In genomic region chr4:127353951-127354438, GRCm38 (mm10) we compare ENCODE assay signal across 19 mouse cellular contexts. TPM values are rescaled to one million over a fixed set of nuclear protein-coding genes. Genes with fewer than 3 reads are reported as not detected.
DNase-seq lines count a peak whose midpoint lies in the region; ATAC-seq and TF ChIP-seq lines count a peak whose summit lies in the region.
"Had no signal": no experiment of that assay in that cellular context is flagged by ENCODE, and none has a peak within 500 bp of the region (broad histone marks: within the 10 kb centered on the region; RNA-seq: fewer than 3 reads in every experiment).

Gene Gjb4 (minus strand): TSS chr4:127354081.

- no peaks in the 10 kb centered on the region for H3K36me3 ChIP-seq in heart, embryonic 10.5 days
- H3K36me3 ChIP-seq in kidney, postnatal 0 days (ENCODE audit: insufficient read depth, low read length) = no peaks in the 10 kb centered on the region
- H3K36me3 ChIP-seq: midbrain, embryonic 15.5 days had no signal

- TF ChIP-seq CTCF in kidney, postnatal 0 days (IDR thresholded peaks at IDR 0.05; ENCODE audit: low read depth) = no peak
- no peak for TF ChIP-seq CTCF in Patski (IDR thresholded peaks at IDR 0.05)

- no peak for DNase-seq in heart, embryonic 10.5 days (ENCODE audit: low spot score)
- DNase-seq in heart, postnatal 10 days = no peak
- DNase-seq in kidney, postnatal 0 days (ENCODE audit: low spot score) = no peak
- no peak for DNase-seq in kidney, adult 8-10 months
- peak; percentile 52 for DNase-seq in 3T3-L1 (ENCODE audit: low read depth, low spot score)
- no peak for DNase-seq in Patski (ENCODE audit: low read depth, low spot score)
- DNase-seq in spleen, postnatal 10 days (ENCODE audit: low spot score in 2 of 2) = no peak
- DNase-seq: cerebellum, adult 8-10 months; right cerebral cortex, postnatal 4 days; thymus, postnatal 25 days had no signal

- H3K9ac ChIP-seq in kidney, postnatal 0 days (ENCODE audit: low read depth, low read length) = peak within 1 kb of the TSS; percentile 5; the same call in 1 of the 2 replicates
- H3K9ac ChIP-seq: hindbrain, embryonic 14.5 days; midbrain, embryonic 15.5 days had no signal

- POLR2A ChIA-PET in Patski (lab: Charles Lee) = interaction anchor here (1.2 kb wide), 1 partner anchor 13 kb away, joined by 4 read pairs; no protein-coding TSS in a partner anchor

- no peak within 1 kb of the TSS for H3K4me2 ChIP-seq in kidney, postnatal 0 days (ENCODE audit: low read length)
- H3K4me2 ChIP-seq: hindbrain, embryonic 14.5 days; midbrain, embryonic 15.5 days had no signal

- in situ Hi-C loops in Patski (cut with MboI; ENCODE audit: low pct_unique_long_range_greater_than_20kb) = no loop called here

- H3K4me3 ChIP-seq in heart, embryonic 10.5 days = no peak within 1 kb of the TSS
- H3K4me3 ChIP-seq in kidney, postnatal 0 days (replicated peaks; ENCODE audit: low read depth, low read length) = no peak within 1 kb of the TSS
- H3K4me3 ChIP-seq: layer of hippocampus, adult 2 months; midbrain, embryonic 15.5 days had no signal

- H3K27me3 ChIP-seq in heart, embryonic 10.5 days (ENCODE audit: insufficient read depth, poor library complexity, severe bottlenecking) = peaks cover 19% of the 10 kb centered on the region; the same call in 1 of the 2 replicates
- H3K27me3 ChIP-seq in kidney, postnatal 0 days (ENCODE audit: insufficient read depth, low read length) = no peaks in the 10 kb centered on the region
- no peaks in the 10 kb centered on the region for H3K27me3 ChIP-seq in Patski

- peak within 1 kb of the TSS; percentile 30 for H3K27ac ChIP-seq in heart, embryonic 10.5 days
- H3K27ac ChIP-seq in kidney, postnatal 0 days = 0 out of 2 replicates have a peak within 1 kb of the TSS, but pooled peaks have one; percentile 15
- H3K27ac ChIP-seq: hindbrain, embryonic 14.5 days; layer of hippocampus, adult 2 months; midbrain, embryonic 15.5 days had no signal

- peaks cover 37% of the 10 kb centered on the region for H3K4me1 ChIP-seq in heart, embryonic 10.5 days
- no peaks in the 10 kb centered on the region for H3K4me1 ChIP-seq in kidney, postnatal 0 days (replicated peaks; ENCODE audit: insufficient read depth, low read length)

- ATAC-seq in kidney, postnatal 0 days (replicated peaks; ENCODE audit: low FRiP score, low read depth) = 0 out of 2 replicates have a peak, but pooled peaks have one; percentile 15
- peak; percentile 33 for ATAC-seq in Patski
- ATAC-seq: midbrain, embryonic 15.5 days had no signal

- WGBS in heart, embryonic 10.5 days = 60% methylated on average over 8 of the region's 8 CpGs
- WGBS in kidney, postnatal 0 days = 39% methylated on average over 8 of the region's 8 CpGs

- CTCF ChIA-PET in Patski (lab: Charles Lee) = interaction anchor here (1.1 to 1.6 kb wide), 2 partner anchors 10 to 15 kb away, joined by 3 to 7 read pairs; no protein-coding TSS in a partner anchor

- intact Hi-C loops in heart, postnatal 10 days (cut with DNase I) = no loop called here

- H3K9me3 ChIP-seq in heart, embryonic 10.5 days = no peaks in the 10 kb centered on the region
- H3K9me3 ChIP-seq in kidney, postnatal 0 days (replicated peaks; ENCODE audit: low read length) = no peaks in the 10 kb centered on the region
- H3K9me3 ChIP-seq: midbrain, embryonic 15.5 days had no signal

RNA-seq across cellular contexts. Expression of gene Gjb4, which starts in this region (rescaled TPM):
- not detected in 2 replicates for polyA plus RNA-seq in heart, embryonic 10.5 days (2016; fragmentation: Nextera tagmentation; extraction: Ambion mirVana)
- not detected for total RNA-seq in heart, postnatal 10 days (2021)
- 1.2 and 1.8 TPM in 2 replicates for polyA plus RNA-seq in kidney, postnatal 0 days (2015; fragmentation: Nextera tagmentation; extraction: Ambion mirVana)
- polyA plus RNA-seq in Patski (2021) = 23.5 TPM
- total RNA-seq: adrenal gland, adult 18-20 months; granulocyte monocyte progenitor cell, adult 5-6 weeks; layer of hippocampus, adult 2 months; left cerebral cortex, postnatal 10 days; liver, adult 2 months had no signal
- polyA plus RNA-seq: liver, adult 2 months; neural tube, embryonic 11.5 days; stomach, embryonic 14.5 days had no signal
